Mouse (Mus musculus): ENCODE results near the gene Fancg. TPM values are rescaled to one million over a fixed set of nuclear protein-coding genes. Genes with fewer than 3 reads are reported as not detected.

Fancg gene
- total and polyA plus RNA-seq, 3 experiments = 13.2 to 18.7 (median 13.7) TPM

- no peak overlapping the region for H3K4me3 ChIP-seq (replicated peaks in 1 of 3; ENCODE audit: low read depth in 2 of 3, low read length in 2 of 3, poor library complexity in 1 of 3)
- no peaks in the 10 kb centered on the region for H3K79me2 ChIP-seq (replicated peaks; ENCODE audit: control insufficient read depth, extremely low read depth, insufficient read depth, poor library complexity, severe bottlenecking)
- H3K9me3 ChIP-seq (replicated peaks; ENCODE audit: low read length) = no peaks in the 10 kb centered on the region
- H3K27ac ChIP-seq (ENCODE audit: insufficient read depth, low read depth) = no peak overlapping the region
- no peak overlapping the region for H3K9ac ChIP-seq (ENCODE audit: insufficient read depth, low read depth)
- H3K27me3 ChIP-seq (replicated peaks) = no peaks in the 10 kb centered on the region
- no peaks in the 10 kb centered on the region for H3K4me1 ChIP-seq (ENCODE audit: control insufficient read depth in 1 of 2, insufficient read depth in 2 of 2)
- no peak overlapping the region for H3K4me2 ChIP-seq (ENCODE audit: insufficient read depth, low read depth, poor library complexity, severe bottlenecking)
- DNase-seq (ENCODE audit: extremely low read depth) = no peak
- dilution Hi-C loops (cut with MboI; ENCODE audit: extremely low pct_ligation_motif_present, extremely low pct_unique_long_range_greater_than_20kb, low sequenced_read_pairs) (no loop called here), in situ Hi-C loops (cut with MboI; ENCODE audit: low pct_ligation_motif_present, low pct_unique_long_range_greater_than_20kb, low sequenced_read_pairs) (loop anchor here (25.0 kb wide), 1 partner anchor 544 kb away; the partner anchor contains the start of genes Creb3 and Tln1)
- H3K36me3 ChIP-seq (replicated peaks in 1 of 2; ENCODE audit: control insufficient read depth in 1 of 2, insufficient read depth in 1 of 2, low read length in 1 of 2) = peaks cover 55 to 65% of the 10 kb centered on the region in 2 experiments
- TF ChIP-seq RCOR1 (conservative IDR thresholded peaks at IDR 0.05; ENCODE audit: low read depth, low read length) = no peak
- no peak for TF ChIP-seq RAD21 (IDR thresholded peaks at IDR 0.05; ENCODE audit: low read depth, low read length)
- no peak for TF ChIP-seq ZC3H11A (IDR thresholded peaks at IDR 0.05; ENCODE audit: low read depth, low read length)
- no peak for TF ChIP-seq MYC (IDR thresholded peaks at IDR 0.05; ENCODE audit: low read depth, low read length)
- no peak for TF ChIP-seq USF2 (conservative IDR thresholded peaks at IDR 0.05; ENCODE audit: low read depth, low read length)
- no peak for TF ChIP-seq CHD1 (IDR thresholded peaks at IDR 0.05; ENCODE audit: low read depth, low read length)
- no peak for TF ChIP-seq JUN (IDR thresholded peaks at IDR 0.05; ENCODE audit: insufficient read depth, low read depth, low read length)
- TF ChIP-seq SMC3 (IDR thresholded peaks at IDR 0.05; ENCODE audit: low read depth, low read length) = no peak
- no peak for TF ChIP-seq BHLHE40 (IDR thresholded peaks at IDR 0.05; ENCODE audit: low read depth, low read length)
These were observed 7.8 kb upstream of the Fancg start for GRCm38 (mm10) chr4:43018156-43018555.

- no peaks in the 10 kb centered on the region for H3K79me2 ChIP-seq (replicated peaks; ENCODE audit: control insufficient read depth, extremely low read depth, insufficient read depth, poor library complexity, severe bottlenecking)
- H3K9me3 ChIP-seq (replicated peaks; ENCODE audit: low read length) = no peaks in the 10 kb centered on the region
- dilution Hi-C loops (cut with MboI; ENCODE audit: extremely low pct_ligation_motif_present, extremely low pct_unique_long_range_greater_than_20kb, low sequenced_read_pairs) (no loop called here), in situ Hi-C loops (cut with MboI; ENCODE audit: low pct_ligation_motif_present, low pct_unique_long_range_greater_than_20kb, low sequenced_read_pairs) (loop anchor here (25.0 kb wide), 1 partner anchor 550 kb away; the partner anchor contains the start of genes Creb3 and Tln1)
- H3K36me3 ChIP-seq (replicated peaks in 1 of 2; ENCODE audit: control insufficient read depth in 1 of 2, insufficient read depth in 1 of 2, low read length in 1 of 2) = peaks cover 6 to 21% of the 10 kb centered on the region in 2 experiments
- H3K4me3 ChIP-seq (replicated peaks in 1 of 3; ENCODE audit: low read depth in 2 of 3, low read length in 2 of 3, poor library complexity in 1 of 3) = no peak overlapping the region
- H3K9ac ChIP-seq (ENCODE audit: insufficient read depth, low read depth) = no peak overlapping the region
- H3K4me1 ChIP-seq (ENCODE audit: control insufficient read depth in 1 of 2, insufficient read depth in 2 of 2) = peaks cover 7 to 12% of the 10 kb centered on the region in 2 experiments; a peak in 3 of 4 replicates
- DNase-seq (ENCODE audit: extremely low read depth) = no peak
- H3K27ac ChIP-seq (ENCODE audit: insufficient read depth, low read depth) = no peak overlapping the region
- H3K4me2 ChIP-seq (ENCODE audit: insufficient read depth, low read depth, poor library complexity, severe bottlenecking) = no peak overlapping the region
- no peak for TF ChIP-seq IRF4 (IDR thresholded peaks at IDR 0.05; ENCODE audit: low read depth, low read length)
- no peak for TF ChIP-seq TCF12 (IDR thresholded peaks at IDR 0.05; ENCODE audit: low read depth, low read length)
- TF ChIP-seq PAX5 (IDR thresholded peaks at IDR 0.05; ENCODE audit: low read length) = no peak
- TF ChIP-seq JUND (conservative IDR thresholded peaks at IDR 0.05; ENCODE audit: low read depth, low read length) = no peak
- TF ChIP-seq ELF1 (IDR thresholded peaks at IDR 0.05; ENCODE audit: low read depth, low read length) = no peak
- no peak for TF ChIP-seq MXI1 (IDR thresholded peaks at IDR 0.05; ENCODE audit: low read depth, low read length)
- no peak for TF ChIP-seq HCFC1 (IDR thresholded peaks at IDR 0.05; ENCODE audit: low read depth, low read length)
- no peak for TF ChIP-seq JUN (IDR thresholded peaks at IDR 0.05; ENCODE audit: insufficient read depth, low read depth, low read length)
- TF ChIP-seq CHD1 (IDR thresholded peaks at IDR 0.05; ENCODE audit: low read depth, low read length) = no peak
- no peak for TF ChIP-seq CTCF (conservative IDR thresholded peaks at IDR 0.05 in 1 of 2, IDR thresholded peaks at IDR 0.05 in 1 of 2; ENCODE audit: low read depth in 2 of 2, low read length in 2 of 2)
- no peak for TF ChIP-seq ZKSCAN1 (IDR thresholded peaks at IDR 0.05; ENCODE audit: borderline replicate concordance, low read depth, low read length)
- TF ChIP-seq MAX (IDR thresholded peaks at IDR 0.05; ENCODE audit: low read length) = no peak
- no peak for TF ChIP-seq RAD21 (IDR thresholded peaks at IDR 0.05; ENCODE audit: low read depth, low read length)
- no peak for TF ChIP-seq USF2 (conservative IDR thresholded peaks at IDR 0.05; ENCODE audit: low read depth, low read length)
- no peak for TF ChIP-seq MEF2A (IDR thresholded peaks at IDR 0.05; ENCODE audit: borderline replicate concordance, low read depth, low read length)
- no peak for TF ChIP-seq NRF1 (IDR thresholded peaks at IDR 0.05; ENCODE audit: low read depth, low read length)
- TF ChIP-seq NELFE (IDR thresholded peaks at IDR 0.05; ENCODE audit: low read depth, low read length) = no peak
- TF ChIP-seq USF1 (IDR thresholded peaks at IDR 0.05; ENCODE audit: low read depth, low read length) = no peak
- H3K27me3 ChIP-seq (replicated peaks) = no peaks in the 10 kb centered on the region
These were observed 1.8 kb upstream of the Fancg start for GRCm38 (mm10) chr4:43012091-43012490.
